In the genomic region with DNA sequence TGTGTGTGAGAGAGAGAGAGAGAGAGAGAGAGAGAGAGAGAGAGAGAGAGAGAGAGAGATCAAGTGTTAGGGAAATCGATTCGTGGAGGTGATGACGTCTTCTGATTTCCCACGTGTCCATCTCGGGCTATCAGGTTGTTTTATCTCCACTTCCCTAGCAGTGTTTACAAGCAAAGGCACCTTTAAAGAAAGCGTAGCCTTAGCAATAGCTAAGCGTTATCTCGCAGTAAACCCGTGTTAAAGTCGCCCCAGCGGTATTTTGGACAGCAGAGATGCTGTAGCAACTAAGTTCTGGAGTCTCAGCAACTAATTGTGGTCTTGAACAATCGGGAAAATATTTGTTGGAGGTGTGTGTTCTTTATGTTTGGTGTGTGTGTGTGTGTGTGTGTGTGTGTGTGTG, we compare ENCODE assay signal across 7 mouse cellular contexts. TPM values are rescaled to one million over a fixed set of nuclear protein-coding genes. Genes with fewer than 3 reads are reported as not detected.
DNase-seq lines count a peak whose midpoint lies in the region; ATAC-seq and TF ChIP-seq lines count a peak whose summit lies in the region.

No protein-coding gene starts in this region.

- no peak for ATAC-seq in heart, embryonic 16.5 days (replicated peaks; ENCODE audit: extremely low read depth, insufficient read depth, low FRiP score)
- no peak for ATAC-seq in liver, embryonic 16.5 days (ENCODE audit: low read depth)
- no peak for ATAC-seq in stomach, embryonic 16.5 days (ENCODE audit: insufficient read depth, low FRiP score)

- no peaks in the 10 kb centered on the region for H3K9me3 ChIP-seq in E14TG2a.4 (ENCODE audit: low read length)
- no peaks in the 10 kb centered on the region for H3K9me3 ChIP-seq in heart, embryonic 16.5 days (replicated peaks; ENCODE audit: control insufficient read depth, low read length)
- H3K9me3 ChIP-seq in liver, embryonic 16.5 days (replicated peaks; ENCODE audit: control insufficient read depth, low read length), result no peaks in the 10 kb centered on the region
- no peaks in the 10 kb centered on the region for H3K9me3 ChIP-seq in stomach, embryonic 16.5 days (replicated peaks; ENCODE audit: control insufficient read depth, low read length)

- peaks cover 32% of the 10 kb centered on the region for H3K36me3 ChIP-seq in E14TG2a.4 (ENCODE audit: insufficient read depth, low read length)
- H3K36me3 ChIP-seq in heart, embryonic 16.5 days (ENCODE audit: control insufficient read depth, insufficient read depth), result no peaks in the 10 kb centered on the region
- no peaks in the 10 kb centered on the region for H3K36me3 ChIP-seq in liver, embryonic 16.5 days (ENCODE audit: control insufficient read depth, insufficient read depth)
- no peaks in the 10 kb centered on the region for H3K36me3 ChIP-seq in stomach, embryonic 16.5 days (ENCODE audit: control insufficient read depth, insufficient read depth, low read length)

- H3K27me3 ChIP-seq in E14TG2a.4 (ENCODE audit: insufficient read depth, low read length), result peaks cover 8% of the 10 kb centered on the region
- H3K27me3 ChIP-seq in heart, embryonic 16.5 days (ENCODE audit: control insufficient read depth, insufficient read depth, low read length), result peaks cover 5% of the 10 kb centered on the region
- peaks cover 36% of the 10 kb centered on the region for H3K27me3 ChIP-seq in liver, embryonic 16.5 days (ENCODE audit: control insufficient read depth, insufficient read depth, low read depth, low read length)
- H3K27me3 ChIP-seq in stomach, embryonic 16.5 days (ENCODE audit: control insufficient read depth, insufficient read depth, low read length), result no peaks in the 10 kb centered on the region

- peaks cover 41% of the 10 kb centered on the region for H3K4me1 ChIP-seq in E14TG2a.4 (replicated peaks; ENCODE audit: low read depth, low read length)
- peaks cover 8% of the 10 kb centered on the region for H3K4me1 ChIP-seq in heart, embryonic 16.5 days (ENCODE audit: control insufficient read depth, insufficient read depth, low read length)
- peaks cover 3% of the 10 kb centered on the region; the same call in 1 of the 2 replicates for H3K4me1 ChIP-seq in liver, embryonic 16.5 days (ENCODE audit: control insufficient read depth, low read depth, low read length)
- no peaks in the 10 kb centered on the region; the same call in 1 of the 2 replicates for H3K4me1 ChIP-seq in stomach, embryonic 16.5 days (ENCODE audit: control insufficient read depth, insufficient read depth, low read length)

- DNase-seq in Muller cell, postnatal 12 days (ENCODE audit: inconsistent ontology term), result peak; percentile 35
- no peak for DNase-seq in cerebellum, adult 11 months
- DNase-seq in gastrocnemius, postnatal 4 days (ENCODE audit: low spot score in 2 of 2), result no peak

- peak overlapping the region; percentile 87 for H3K4me2 ChIP-seq in heart, embryonic 16.5 days (ENCODE audit: low read depth, low read length)
- peak overlapping the region; percentile 72 for H3K4me2 ChIP-seq in liver, embryonic 16.5 days (ENCODE audit: low read depth, low read length)
- H3K4me2 ChIP-seq in stomach, embryonic 16.5 days (ENCODE audit: low read depth, low read length), result peak overlapping the region; percentile 77

- peak overlapping the region; percentile 96 for H3K4me3 ChIP-seq in E14TG2a.4 (replicated peaks; ENCODE audit: low read length)
- peak overlapping the region; percentile 90 for H3K4me3 ChIP-seq in heart, embryonic 16.5 days (ENCODE audit: low read length)
- peak overlapping the region; percentile 72 for H3K4me3 ChIP-seq in liver, embryonic 16.5 days (ENCODE audit: low read depth, low read length)
- H3K4me3 ChIP-seq in stomach, embryonic 16.5 days (replicated peaks; ENCODE audit: low read length), result peak overlapping the region; percentile 82

- no peak overlapping the region for H3K27ac ChIP-seq in heart, embryonic 16.5 days (ENCODE audit: low read length)
- H3K27ac ChIP-seq in liver, embryonic 16.5 days (ENCODE audit: low read length), result no peak overlapping the region
- H3K27ac ChIP-seq in stomach, embryonic 16.5 days (ENCODE audit: low read length), result peak overlapping the region; percentile 90; the same call in 1 of the 2 replicates

- WGBS in heart, embryonic 16.5 days, result 4% methylated on average over 12 of the region's 12 CpGs
- WGBS in liver, embryonic 16.5 days (ENCODE audit: insufficient replicate concordance), result 6% methylated on average over 12 of the region's 12 CpGs
- WGBS in stomach, embryonic 16.5 days, result 10% methylated on average over 12 of the region's 12 CpGs

- peak overlapping the region; percentile 80 for H3K9ac ChIP-seq in heart, embryonic 16.5 days (ENCODE audit: low read length)
- H3K9ac ChIP-seq in liver, embryonic 16.5 days (ENCODE audit: low read depth, low read length), result no peak overlapping the region
- peak overlapping the region; percentile 80 for H3K9ac ChIP-seq in stomach, embryonic 16.5 days (ENCODE audit: low read length)

- no peak for TF ChIP-seq CTCF in E14TG2a.4 (conservative IDR thresholded peaks at IDR 0.05; ENCODE audit: low read length)

RNA-seq across cellular contexts. Expression of gene Pawr, which starts 1.7 kb away (rescaled TPM):
- polyA plus RNA-seq in heart, embryonic 16.5 days (2015; fragmentation: Nextera tagmentation; extraction: Ambion mirVana), result 4.1 and 6.2 TPM in 2 replicates
- 3.1 and 3.7 TPM in 2 replicates for polyA plus RNA-seq in liver, embryonic 16.5 days (2015; fragmentation: Nextera tagmentation; extraction: Ambion mirVana)
- 6.2 and 7.1 TPM in 2 replicates for polyA plus RNA-seq in stomach, embryonic 16.5 days (2015; fragmentation: Nextera tagmentation; extraction: Ambion mirVana)
- 1 to 10 TPM; 2.0 TPM for total RNA-seq in gastrocnemius, postnatal 4 days (2021)
